Mouse (Mus musculus): ENCODE results near the gene Prg2. TPM values are rescaled to one million over a fixed set of nuclear protein-coding genes. Genes with fewer than 3 reads are reported as not detected.

Prg2 gene
- polyA plus RNA-seq, 1 experiment from 2014 or later: not detected

- no peaks in the 10 kb centered on the region for H3K9me3 ChIP-seq (ENCODE audit: control insufficient read depth, low read length)
- no peaks in the 10 kb centered on the region for H3K36me3 ChIP-seq (replicated peaks; ENCODE audit: control insufficient read depth, insufficient read depth)
- ATAC-seq (ENCODE audit: low FRiP score) (no peak), DNase-seq (ENCODE audit: low spot score) (no peak)
- no peaks in the 10 kb centered on the region for H3K27me3 ChIP-seq (ENCODE audit: control insufficient read depth, insufficient read depth, low read length)
- H3K27ac ChIP-seq: no peak overlapping the region
- H3K4me2 ChIP-seq (replicated peaks): no peak overlapping the region
- no peak overlapping the region for H3K4me3 ChIP-seq (replicated peaks; ENCODE audit: low read length)
- H3K9ac ChIP-seq: no peak overlapping the region
- whole genome bisulfite sequencing: 91% methylated on average over 2 of the region's 2 CpGs
- no peaks in the 10 kb centered on the region for H3K4me1 ChIP-seq (replicated peaks; ENCODE audit: control insufficient read depth, insufficient read depth, low read length)
Measured at GRCm38 (mm10) chr2:84996376-84996775, 16.1 kb downstream of the Prg2 start.

- DNase-seq (ENCODE audit: low spot score) (no peak), ATAC-seq (ENCODE audit: low FRiP score) (no peak)
- Histone ChIP-seq H3K9ac (no peak overlapping the region), H3K4me3 (replicated peaks; ENCODE audit: low read length) (no peak overlapping the region), H3K4me1 (replicated peaks; ENCODE audit: control insufficient read depth, insufficient read depth, low read length) (no peaks in the 10 kb centered on the region), H3K27me3 (ENCODE audit: control insufficient read depth, insufficient read depth, low read length) (no peaks in the 10 kb centered on the region), H3K4me2 (replicated peaks) (no peak overlapping the region), H3K36me3 (replicated peaks; ENCODE audit: control insufficient read depth, insufficient read depth) (no peaks in the 10 kb centered on the region), H3K27ac (no peak overlapping the region), H3K9me3 (ENCODE audit: control insufficient read depth, low read length) (no peaks in the 10 kb centered on the region)
- 93% methylated on average over 3 of the region's 3 CpGs for WGBS
Measured at GRCm38 (mm10) chr2:84999486-85000181, 19.4 kb downstream of the Prg2 start.

GRCm38 (mm10) chr2:85001497-85001896 lies 21.2 kb downstream of the Prg2 start:
- Histone ChIP-seq H3K9me3 (ENCODE audit: control insufficient read depth, low read length) (no peaks in the 10 kb centered on the region), H3K9ac (no peak overlapping the region), H3K4me2 (replicated peaks) (no peak overlapping the region), H3K36me3 (replicated peaks; ENCODE audit: control insufficient read depth, insufficient read depth) (no peaks in the 10 kb centered on the region), H3K4me3 (replicated peaks; ENCODE audit: low read length) (no peak overlapping the region), H3K27ac (no peak overlapping the region), H3K27me3 (ENCODE audit: control insufficient read depth, insufficient read depth, low read length) (no peaks in the 10 kb centered on the region), H3K4me1 (replicated peaks; ENCODE audit: control insufficient read depth, insufficient read depth, low read length) (no peaks in the 10 kb centered on the region)
- ATAC-seq (ENCODE audit: low FRiP score) (no peak), DNase-seq (ENCODE audit: low spot score) (no peak)
- 65% methylated on average over 13 of the region's 13 CpGs for WGBS

DNA sequence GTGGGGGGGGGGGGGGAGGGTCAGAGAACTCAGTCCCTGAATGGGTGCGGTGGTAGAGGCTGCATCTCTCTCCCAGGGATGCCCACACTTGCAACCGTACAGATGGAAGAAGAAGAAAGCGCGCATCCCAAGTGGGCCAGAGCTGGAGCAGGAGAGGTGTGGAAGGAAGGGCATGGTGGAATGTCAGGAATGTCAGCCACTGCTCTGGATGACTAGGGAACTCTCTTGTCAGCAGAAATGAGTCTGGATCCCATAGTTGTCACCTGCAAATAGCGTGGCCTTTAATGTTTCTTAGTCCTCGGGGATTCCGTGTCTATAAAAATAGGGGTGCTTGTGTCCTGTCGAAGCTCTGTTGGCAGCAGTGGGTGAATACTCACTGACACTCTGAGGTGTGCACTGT lies 22.3 kb downstream of the Prg2 start:
- WGBS: 86% methylated on average over 8 of the region's 8 CpGs

DNA sequence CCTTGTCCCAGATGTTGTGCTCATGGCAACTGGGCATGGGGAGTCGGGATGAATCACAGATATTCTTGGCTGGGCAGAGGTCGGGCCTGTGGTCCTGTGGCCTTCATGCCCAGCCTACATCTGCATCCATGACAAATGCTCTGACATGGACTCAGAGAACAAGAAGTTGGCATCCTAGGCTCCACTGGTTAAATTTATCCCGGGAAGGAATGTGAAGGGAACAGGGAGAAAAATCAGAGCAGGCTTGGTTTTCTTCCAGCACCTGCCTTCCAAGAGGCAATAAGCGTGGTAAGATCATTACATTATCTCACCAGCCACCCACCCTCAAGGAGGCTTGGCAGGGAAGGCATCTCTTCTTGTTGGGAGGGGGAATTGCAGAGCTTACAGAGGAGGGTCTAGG lies 24.1 kb downstream of the Prg2 start:
- no peaks in the 10 kb centered on the region for H3K4me1 ChIP-seq (replicated peaks; ENCODE audit: control insufficient read depth, insufficient read depth, low read length)
- no peak for DNase-seq (ENCODE audit: low spot score)
- no peak overlapping the region for H3K9ac ChIP-seq
- WGBS: 86% methylated on average over 4 of the region's 4 CpGs
- no peak for ATAC-seq (ENCODE audit: low FRiP score)
- no peaks in the 10 kb centered on the region for H3K9me3 ChIP-seq (ENCODE audit: control insufficient read depth, low read length)
- no peak overlapping the region for H3K4me3 ChIP-seq (replicated peaks; ENCODE audit: low read length)
- no peak overlapping the region for H3K4me2 ChIP-seq (replicated peaks)
- no peaks in the 10 kb centered on the region for H3K27me3 ChIP-seq (ENCODE audit: control insufficient read depth, insufficient read depth, low read length)
- no peaks in the 10 kb centered on the region for H3K36me3 ChIP-seq (replicated peaks; ENCODE audit: control insufficient read depth, insufficient read depth)
- H3K27ac ChIP-seq: no peak overlapping the region

More for the DNA sequence above, 22.3 kb downstream of the Prg2 start:
- no peaks in the 10 kb centered on the region for H3K9me3 ChIP-seq (ENCODE audit: control insufficient read depth, low read length)
- no peak overlapping the region for H3K9ac ChIP-seq
- H3K4me2 ChIP-seq (replicated peaks): no peak overlapping the region
- H3K4me1 ChIP-seq (replicated peaks; ENCODE audit: control insufficient read depth, insufficient read depth, low read length): no peaks in the 10 kb centered on the region
- H3K27ac ChIP-seq: no peak overlapping the region
- H3K4me3 ChIP-seq (replicated peaks; ENCODE audit: low read length): no peak overlapping the region
- no peaks in the 10 kb centered on the region for H3K36me3 ChIP-seq (replicated peaks; ENCODE audit: control insufficient read depth, insufficient read depth)
- DNase-seq (ENCODE audit: low spot score) (no peak), ATAC-seq (ENCODE audit: low FRiP score) (no peak)
- no peaks in the 10 kb centered on the region for H3K27me3 ChIP-seq (ENCODE audit: control insufficient read depth, insufficient read depth, low read length)

DNA sequence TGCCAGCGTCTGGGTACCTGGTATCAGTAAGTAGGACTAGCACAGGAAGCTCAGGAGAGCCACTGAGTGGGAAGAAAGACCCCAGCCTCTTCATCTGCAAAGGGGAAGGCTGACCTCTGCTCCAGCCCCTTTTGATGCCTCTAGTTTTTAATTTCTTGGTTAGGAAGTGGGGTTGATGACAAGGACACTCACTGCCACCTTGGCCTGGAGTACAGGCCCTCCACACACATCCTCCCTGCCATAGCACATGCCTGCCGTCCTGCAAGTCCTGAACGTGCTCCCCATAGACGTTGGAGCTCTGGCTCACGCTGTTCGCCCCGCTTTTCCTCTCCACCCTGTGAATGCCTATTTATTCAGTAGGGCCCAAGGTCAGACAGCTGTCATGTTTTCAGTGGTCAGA lies 26.3 kb downstream of the Prg2 start:
- no peak overlapping the region for H3K4me3 ChIP-seq (replicated peaks; ENCODE audit: low read length)
- H3K4me2 ChIP-seq (replicated peaks): no peak overlapping the region
- no peaks in the 10 kb centered on the region for H3K27me3 ChIP-seq (ENCODE audit: control insufficient read depth, insufficient read depth, low read length)
- no peaks in the 10 kb centered on the region for H3K36me3 ChIP-seq (replicated peaks; ENCODE audit: control insufficient read depth, insufficient read depth)
- no peak overlapping the region for H3K27ac ChIP-seq
- 84% methylated on average over 7 of the region's 7 CpGs for WGBS
- no peak for DNase-seq (ENCODE audit: low spot score)
- ATAC-seq (ENCODE audit: low FRiP score): no peak
- H3K9ac ChIP-seq: no peak overlapping the region
- H3K9me3 ChIP-seq (ENCODE audit: control insufficient read depth, low read length): no peaks in the 10 kb centered on the region
- no peaks in the 10 kb centered on the region for H3K4me1 ChIP-seq (replicated peaks; ENCODE audit: control insufficient read depth, insufficient read depth, low read length)

- WGBS: 34% methylated on average over 4 of the region's 4 CpGs
- Histone ChIP-seq H3K27ac (no peak overlapping the region), H3K4me1 (replicated peaks; ENCODE audit: control insufficient read depth, insufficient read depth, low read length) (no peaks in the 10 kb centered on the region), H3K36me3 (replicated peaks; ENCODE audit: control insufficient read depth, insufficient read depth) (no peaks in the 10 kb centered on the region), H3K9ac (no peak overlapping the region), H3K4me2 (replicated peaks) (no peak overlapping the region), H3K9me3 (ENCODE audit: control insufficient read depth, low read length) (no peaks in the 10 kb centered on the region), H3K4me3 (replicated peaks; ENCODE audit: low read length) (no peak overlapping the region), H3K27me3 (ENCODE audit: control insufficient read depth, insufficient read depth, low read length) (no peaks in the 10 kb centered on the region)
- DNase-seq (ENCODE audit: low spot score) (peak; percentile 61), ATAC-seq (ENCODE audit: low FRiP score) (peak; percentile 48; the same call in 1 of the 2 replicates)
Measured at GRCm38 (mm10) chr2:85007729-85008128, 27.5 kb downstream of the Prg2 start.

DNA sequence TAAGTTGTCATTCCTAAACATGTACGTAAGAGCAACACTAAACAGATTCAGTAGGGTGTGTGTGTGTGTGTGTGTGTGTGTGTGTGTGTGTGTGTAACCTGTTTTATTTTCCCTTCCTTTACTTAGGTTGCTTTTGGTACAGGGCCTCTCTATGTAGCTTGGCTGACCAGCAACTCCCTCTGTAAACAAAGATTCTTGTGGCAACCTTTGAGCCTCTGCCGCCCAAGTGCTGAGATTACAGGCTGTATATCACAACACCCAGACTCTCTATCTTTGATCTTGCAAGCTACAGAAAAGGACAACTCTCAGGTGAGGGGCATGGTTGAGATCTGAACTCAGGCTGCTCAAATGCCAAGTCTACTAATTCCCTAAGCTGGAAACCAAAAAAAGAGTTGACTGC lies 29.0 kb downstream of the Prg2 start:
- Histone ChIP-seq H3K36me3 (replicated peaks; ENCODE audit: control insufficient read depth, insufficient read depth) (no peaks in the 10 kb centered on the region), H3K9me3 (ENCODE audit: control insufficient read depth, low read length) (no peaks in the 10 kb centered on the region), H3K27me3 (ENCODE audit: control insufficient read depth, insufficient read depth, low read length) (no peaks in the 10 kb centered on the region), H3K27ac (no peak overlapping the region), H3K4me3 (replicated peaks; ENCODE audit: low read length) (no peak overlapping the region), H3K9ac (no peak overlapping the region), H3K4me2 (replicated peaks) (no peak overlapping the region), H3K4me1 (replicated peaks; ENCODE audit: control insufficient read depth, insufficient read depth, low read length) (no peaks in the 10 kb centered on the region)
- DNase-seq (ENCODE audit: low spot score): no peak
- ATAC-seq (ENCODE audit: low FRiP score): no peak
- 84% methylated on average over 2 of the region's 2 CpGs for WGBS

DNA sequence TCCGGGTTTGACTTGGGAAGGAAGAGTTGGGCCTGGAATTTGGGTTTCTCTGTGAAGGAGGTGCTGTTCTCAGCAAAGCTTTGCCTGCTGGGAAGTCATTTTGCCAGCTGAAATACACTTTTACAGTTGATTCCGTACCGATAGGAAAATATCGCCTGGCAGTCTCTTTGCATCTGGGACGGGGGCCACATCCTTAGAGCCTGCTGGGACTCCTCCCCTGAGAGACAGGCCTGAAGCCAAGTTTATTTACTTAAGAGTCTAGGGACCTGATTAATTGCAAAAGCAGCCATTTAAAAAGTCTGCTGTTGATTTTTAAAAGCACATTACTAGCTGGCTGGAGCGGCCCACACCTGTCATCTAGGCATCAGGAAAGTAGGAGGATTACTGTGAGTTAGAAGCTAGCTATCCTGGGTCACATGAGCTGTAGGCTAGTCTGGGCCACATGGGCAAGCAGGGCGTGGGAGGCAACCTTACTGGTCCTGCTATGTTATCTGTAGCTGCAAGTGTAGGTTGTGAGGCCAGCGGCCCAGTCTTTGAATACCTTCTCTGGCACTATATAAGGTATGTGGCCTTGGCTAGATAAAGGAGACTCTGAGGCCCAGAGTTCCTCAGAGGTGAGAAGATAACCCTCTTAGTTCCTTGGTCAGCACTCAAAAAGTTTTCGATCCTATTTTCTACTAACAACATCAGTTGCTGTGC lies 31.8 kb downstream of the Prg2 start:
- no peaks in the 10 kb centered on the region for H3K36me3 ChIP-seq (replicated peaks; ENCODE audit: control insufficient read depth, insufficient read depth)
- WGBS: 78% methylated on average over 9 of the region's 9 CpGs
- H3K9me3 ChIP-seq (ENCODE audit: control insufficient read depth, low read length): no peaks in the 10 kb centered on the region
- no peaks in the 10 kb centered on the region for H3K4me1 ChIP-seq (replicated peaks; ENCODE audit: control insufficient read depth, insufficient read depth, low read length)
- H3K4me3 ChIP-seq (replicated peaks; ENCODE audit: low read length): no peak overlapping the region
- H3K27me3 ChIP-seq (ENCODE audit: control insufficient read depth, insufficient read depth, low read length): no peaks in the 10 kb centered on the region
- H3K27ac ChIP-seq: no peak overlapping the region
- no peak for ATAC-seq (ENCODE audit: low FRiP score)
- DNase-seq (ENCODE audit: low spot score): no peak
- no peak overlapping the region for H3K4me2 ChIP-seq (replicated peaks)
- H3K9ac ChIP-seq: no peak overlapping the region

All from hindbrain, embryonic 14.5 days (tissue).